Mouse (Mus musculus): Measurements from ENCODE around the gene Galnt18. TPM values are rescaled to one million over a fixed set of nuclear protein-coding genes. Genes with fewer than 3 reads are reported as not detected.

Gene Galnt18
- polyA plus RNA-seq, 1 experiment from 2014 or later = 19.2 TPM

GRCm38 (mm10) chr7:111516882-111517281 is 262.9 kb downstream of the Galnt18 start:
- no peak overlapping the region for H3K27ac ChIP-seq (ENCODE audit: low read length)
- no peaks in the 10 kb centered on the region for H3K36me3 ChIP-seq (ENCODE audit: control insufficient read depth, insufficient read depth)
- WGBS = 55% methylated on average over 1 of the region's 1 CpGs
- no peak overlapping the region for H3K9ac ChIP-seq (ENCODE audit: low read length)
- no peak overlapping the region for H3K4me3 ChIP-seq (ENCODE audit: low read length)
- no peaks in the 10 kb centered on the region for H3K9me3 ChIP-seq (replicated peaks; ENCODE audit: control insufficient read depth, low read length)
- H3K4me2 ChIP-seq (ENCODE audit: low read depth, low read length) = no peak overlapping the region
- H3K4me1 ChIP-seq (ENCODE audit: control insufficient read depth, insufficient read depth, low read length) = peaks cover 11% of the 10 kb centered on the region
- ATAC-seq (replicated peaks; ENCODE audit: extremely low read depth, insufficient read depth, low FRiP score) = no peak
- H3K27me3 ChIP-seq (ENCODE audit: control insufficient read depth, insufficient read depth, low read length) = no peaks in the 10 kb centered on the region

GRCm38 (mm10) chr7:111515471-111515870 is 264.3 kb downstream of the Galnt18 start:
- Histone ChIP-seq H3K36me3 (ENCODE audit: control insufficient read depth, insufficient read depth) (no peaks in the 10 kb centered on the region), H3K27me3 (ENCODE audit: control insufficient read depth, insufficient read depth, low read length) (no peaks in the 10 kb centered on the region), H3K4me3 (ENCODE audit: low read length) (no peak overlapping the region), H3K4me2 (ENCODE audit: low read depth, low read length) (no peak overlapping the region), H3K9me3 (replicated peaks; ENCODE audit: control insufficient read depth, low read length) (no peaks in the 10 kb centered on the region), H3K27ac (ENCODE audit: low read length) (no peak overlapping the region), H3K9ac (ENCODE audit: low read length) (no peak overlapping the region), H3K4me1 (ENCODE audit: control insufficient read depth, insufficient read depth, low read length) (peaks cover 11% of the 10 kb centered on the region)
- ATAC-seq (replicated peaks; ENCODE audit: extremely low read depth, insufficient read depth, low FRiP score) = no peak
- 77% methylated on average over 2 of the region's 2 CpGs for WGBS

GRCm38 (mm10) chr7:111509167-111509854 is 270.5 kb downstream of the Galnt18 start:
- no peak overlapping the region for H3K4me3 ChIP-seq (ENCODE audit: low read length)
- no peak for ATAC-seq (replicated peaks; ENCODE audit: extremely low read depth, insufficient read depth, low FRiP score)
- H3K27ac ChIP-seq (ENCODE audit: low read length) = no peak overlapping the region
- H3K4me1 ChIP-seq (ENCODE audit: control insufficient read depth, insufficient read depth, low read length) = no peaks in the 10 kb centered on the region
- no peaks in the 10 kb centered on the region for H3K9me3 ChIP-seq (replicated peaks; ENCODE audit: control insufficient read depth, low read length)
- WGBS = 74% methylated on average over 2 of the region's 2 CpGs
- no peaks in the 10 kb centered on the region for H3K36me3 ChIP-seq (ENCODE audit: control insufficient read depth, insufficient read depth)
- H3K27me3 ChIP-seq (ENCODE audit: control insufficient read depth, insufficient read depth, low read length) = no peaks in the 10 kb centered on the region
- H3K4me2 ChIP-seq (ENCODE audit: low read depth, low read length) = no peak overlapping the region
- H3K9ac ChIP-seq (ENCODE audit: low read length) = no peak overlapping the region

- no peak overlapping the region for H3K27ac ChIP-seq (ENCODE audit: low read length)
- no peaks in the 10 kb centered on the region for H3K27me3 ChIP-seq (ENCODE audit: control insufficient read depth, insufficient read depth, low read length)
- no peak overlapping the region for H3K4me2 ChIP-seq (ENCODE audit: low read depth, low read length)
- no peak for ATAC-seq (replicated peaks; ENCODE audit: extremely low read depth, insufficient read depth, low FRiP score)
- H3K9ac ChIP-seq (ENCODE audit: low read length) = no peak overlapping the region
- no peaks in the 10 kb centered on the region for H3K36me3 ChIP-seq (ENCODE audit: control insufficient read depth, insufficient read depth)
- H3K4me3 ChIP-seq (ENCODE audit: low read length) = no peak overlapping the region
- H3K4me1 ChIP-seq (ENCODE audit: control insufficient read depth, insufficient read depth, low read length) = peaks cover 3% of the 10 kb centered on the region; the same call in 1 of the 2 replicates
- H3K9me3 ChIP-seq (replicated peaks; ENCODE audit: control insufficient read depth, low read length) = no peaks in the 10 kb centered on the region
- WGBS = 80% methylated on average over 2 of the region's 2 CpGs
Measured at GRCm38 (mm10) chr7:111500616-111501015, 279.2 kb downstream of the Galnt18 start.

- WGBS = 40% methylated on average over 2 of the region's 2 CpGs
- Histone ChIP-seq H3K4me2 (ENCODE audit: low read depth, low read length) (no peak overlapping the region), H3K27ac (ENCODE audit: low read length) (no peak overlapping the region), H3K9me3 (replicated peaks; ENCODE audit: control insufficient read depth, low read length) (no peaks in the 10 kb centered on the region), H3K4me1 (ENCODE audit: control insufficient read depth, insufficient read depth, low read length) (peaks cover 3% of the 10 kb centered on the region; the same call in 1 of the 2 replicates), H3K36me3 (ENCODE audit: control insufficient read depth, insufficient read depth) (no peaks in the 10 kb centered on the region), H3K27me3 (ENCODE audit: control insufficient read depth, insufficient read depth, low read length) (no peaks in the 10 kb centered on the region), H3K4me3 (ENCODE audit: low read length) (no peak overlapping the region), H3K9ac (ENCODE audit: low read length) (no peak overlapping the region)
- ATAC-seq (replicated peaks; ENCODE audit: extremely low read depth, insufficient read depth, low FRiP score) = no peak
Measured at GRCm38 (mm10) chr7:111499255-111499790, 280.5 kb downstream of the Galnt18 start.

- no peaks in the 10 kb centered on the region for H3K9me3 ChIP-seq (replicated peaks; ENCODE audit: control insufficient read depth, low read length)
- peaks cover 3% of the 10 kb centered on the region; the same call in 1 of the 2 replicates for H3K4me1 ChIP-seq (ENCODE audit: control insufficient read depth, insufficient read depth, low read length)
- H3K27me3 ChIP-seq (ENCODE audit: control insufficient read depth, insufficient read depth, low read length) = no peaks in the 10 kb centered on the region
- no peak overlapping the region for H3K9ac ChIP-seq (ENCODE audit: low read length)
- no peak overlapping the region for H3K27ac ChIP-seq (ENCODE audit: low read length)
- no peaks in the 10 kb centered on the region for H3K36me3 ChIP-seq (ENCODE audit: control insufficient read depth, insufficient read depth)
- no peak overlapping the region for H3K4me3 ChIP-seq (ENCODE audit: low read length)
- 81% methylated on average over 6 of the region's 6 CpGs for WGBS
- no peak overlapping the region for H3K4me2 ChIP-seq (ENCODE audit: low read depth, low read length)
- no peak for ATAC-seq (replicated peaks; ENCODE audit: extremely low read depth, insufficient read depth, low FRiP score)
Measured at GRCm38 (mm10) chr7:111497191-111497590, 282.6 kb downstream of the Galnt18 start.

GRCm38 (mm10) chr7:111492242-111492949 is 287.4 kb downstream of the Galnt18 start:
- no peaks in the 10 kb centered on the region for H3K9me3 ChIP-seq (replicated peaks; ENCODE audit: control insufficient read depth, low read length)
- ATAC-seq (replicated peaks; ENCODE audit: extremely low read depth, insufficient read depth, low FRiP score) = no peak
- no peak overlapping the region for H3K4me3 ChIP-seq (ENCODE audit: low read length)
- H3K9ac ChIP-seq (ENCODE audit: low read length) = no peak overlapping the region
- no peak overlapping the region for H3K27ac ChIP-seq (ENCODE audit: low read length)
- 62% methylated on average over 5 of the region's 5 CpGs for WGBS
- no peaks in the 10 kb centered on the region for H3K4me1 ChIP-seq (ENCODE audit: control insufficient read depth, insufficient read depth, low read length)
- H3K4me2 ChIP-seq (ENCODE audit: low read depth, low read length) = no peak overlapping the region
- H3K36me3 ChIP-seq (ENCODE audit: control insufficient read depth, insufficient read depth) = no peaks in the 10 kb centered on the region
- H3K27me3 ChIP-seq (ENCODE audit: control insufficient read depth, insufficient read depth, low read length) = no peaks in the 10 kb centered on the region

GRCm38 (mm10) chr7:111491566-111491965 is 288.2 kb downstream of the Galnt18 start:
- Histone ChIP-seq H3K27me3 (ENCODE audit: control insufficient read depth, insufficient read depth, low read length) (no peaks in the 10 kb centered on the region), H3K4me2 (ENCODE audit: low read depth, low read length) (no peak overlapping the region), H3K36me3 (ENCODE audit: control insufficient read depth, insufficient read depth) (no peaks in the 10 kb centered on the region), H3K9ac (ENCODE audit: low read length) (no peak overlapping the region), H3K9me3 (replicated peaks; ENCODE audit: control insufficient read depth, low read length) (no peaks in the 10 kb centered on the region), H3K4me3 (ENCODE audit: low read length) (no peak overlapping the region), H3K4me1 (ENCODE audit: control insufficient read depth, insufficient read depth, low read length) (no peaks in the 10 kb centered on the region), H3K27ac (ENCODE audit: low read length) (no peak overlapping the region)
- no peak for ATAC-seq (replicated peaks; ENCODE audit: extremely low read depth, insufficient read depth, low FRiP score)
- 57% methylated on average over 2 of the region's 2 CpGs for WGBS

- Histone ChIP-seq H3K27ac (ENCODE audit: low read length) (no peak overlapping the region), H3K4me2 (ENCODE audit: low read depth, low read length) (no peak overlapping the region), H3K4me1 (ENCODE audit: control insufficient read depth, insufficient read depth, low read length) (no peaks in the 10 kb centered on the region), H3K9me3 (replicated peaks; ENCODE audit: control insufficient read depth, low read length) (no peaks in the 10 kb centered on the region), H3K36me3 (ENCODE audit: control insufficient read depth, insufficient read depth) (no peaks in the 10 kb centered on the region), H3K4me3 (ENCODE audit: low read length) (no peak overlapping the region), H3K9ac (ENCODE audit: low read length) (no peak overlapping the region), H3K27me3 (ENCODE audit: control insufficient read depth, insufficient read depth, low read length) (no peaks in the 10 kb centered on the region)
- WGBS = 66% methylated on average over 3 of the region's 3 CpGs
- no peak for ATAC-seq (replicated peaks; ENCODE audit: extremely low read depth, insufficient read depth, low FRiP score)
Measured at GRCm38 (mm10) chr7:111486811-111487333, 292.9 kb downstream of the Galnt18 start.

Measured in heart, embryonic 16.5 days (tissue).